Mouse (Mus musculus) telencephalon, adult 2 months (tissue): ENCODE measurements around the gene Eef1akmt1.

Source experiments
- DNase-seq: peaks from one replicate; pipeline ENCODE4 v3.0.0-alpha.2; 2011; ENCODE audit warnings: low read depth, low spot score

Eef1akmt1 gene

GRCm38 (mm10) chr14:57523762-57524161, 47.6 kb downstream of the Eef1akmt1 start:
- no peak for DNase-seq

- peak; percentile 83 for DNase-seq
These were observed 54.4 kb downstream of the Eef1akmt1 start for GRCm38 (mm10) chr14:57517001-57517400.

- DNase-seq, result no peak
These were observed 56.2 kb downstream of the Eef1akmt1 start for GRCm38 (mm10) chr14:57515156-57515762.

- DNase-seq, result no peak
These were observed 61.9 kb downstream of the Eef1akmt1 start for GRCm38 (mm10) chr14:57509554-57509953.

GRCm38 (mm10) chr14:57503729-57504128, 67.7 kb downstream of the Eef1akmt1 start:
- DNase-seq, result no peak
